11 mouse cellular contexts compared by ENCODE assay signal in genomic region chr13:10538927-10539326, GRCm38 (mm10).
DNase-seq lines count a peak whose midpoint lies in the region; ATAC-seq and TF ChIP-seq lines count a peak whose summit lies in the region.
"Had no signal": no experiment of that assay in that cellular context is flagged by ENCODE, and none has a peak within 500 bp of the region (broad histone marks: within the 10 kb centered on the region; RNA-seq: fewer than 3 reads in every experiment).

No protein-coding gene starts in this region.

- no peak for DNase-seq in forebrain, embryonic 14.5 days (ENCODE audit: low spot score)
- DNase-seq in lung, adult 2 months, result no peak
- no peak for DNase-seq in lung, postnatal 25 days (ENCODE audit: low spot score)
- DNase-seq in ES-E14 (ENCODE audit: low read depth, low spot score), result peak; percentile 25
- DNase-seq in layer of hippocampus, adult 11-12 months (ENCODE audit: low spot score), result no peak
- DNase-seq in gastrocnemius, postnatal 36 days, result no peak
- DNase-seq: spleen, adult 18-20 months had no signal

- no peak overlapping the region for H3K27ac ChIP-seq in forebrain, embryonic 14.5 days (ENCODE audit: low read depth, low read length)
- H3K27ac ChIP-seq in forebrain, embryonic 15.5 days (replicated peaks), result no peak overlapping the region
- no peak overlapping the region for H3K27ac ChIP-seq in ES-E14 (ENCODE audit: insufficient read depth, low read depth, low read length, poor library complexity, severe bottlenecking)
- H3K27ac ChIP-seq: embryonic facial prominence, embryonic 15.5 days; liver, embryonic 15.5 days had no signal

- H3K4me3 ChIP-seq in forebrain, embryonic 14.5 days (ENCODE audit: low read depth, low read length), result no peak overlapping the region
- no peak overlapping the region for H3K4me3 ChIP-seq in forebrain, embryonic 15.5 days
- H3K4me3 ChIP-seq in lung, adult 2 months (replicated peaks; ENCODE audit: extremely low read depth, low read depth, low read length), result no peak overlapping the region
- H3K4me3 ChIP-seq in ES-E14 (ENCODE audit: insufficient read depth in 1 of 2, low read depth in 1 of 2, low read length in 2 of 2, poor library complexity in 1 of 2, severe bottlenecking in 1 of 2), result no peak overlapping the region
- H3K4me3 ChIP-seq: embryonic facial prominence, embryonic 15.5 days; liver, embryonic 15.5 days had no signal

- H3K27me3 ChIP-seq in forebrain, embryonic 14.5 days (replicated peaks; ENCODE audit: control insufficient read depth, insufficient read depth, low read length), result no peaks in the 10 kb centered on the region
- no peaks in the 10 kb centered on the region for H3K27me3 ChIP-seq in forebrain, embryonic 15.5 days
- H3K27me3 ChIP-seq: embryonic facial prominence, embryonic 15.5 days; liver, embryonic 15.5 days had no signal

- no peak overlapping the region for H3K9ac ChIP-seq in forebrain, embryonic 14.5 days (ENCODE audit: low read length)
- no peak overlapping the region for H3K9ac ChIP-seq in forebrain, embryonic 15.5 days (replicated peaks)
- H3K9ac ChIP-seq in ES-E14 (ENCODE audit: insufficient read depth, low read depth, low read length, poor library complexity, severe bottlenecking), result no peak overlapping the region
- H3K9ac ChIP-seq: embryonic facial prominence, embryonic 15.5 days; liver, embryonic 15.5 days had no signal

- in situ Hi-C loops in ES-E14 (cut with MboI; ENCODE audit: low sequenced_read_pairs in 2 of 2, unreplicated experiment in 2 of 2), result loop anchor here in 1 of 2 experiments (25.0 kb wide), 1 partner anchor 652 kb away; no protein-coding TSS in a partner anchor

- no peaks in the 10 kb centered on the region for H3K36me3 ChIP-seq in forebrain, embryonic 14.5 days (ENCODE audit: control insufficient read depth, insufficient read depth, low read length)
- no peaks in the 10 kb centered on the region for H3K36me3 ChIP-seq in forebrain, embryonic 15.5 days
- no peaks in the 10 kb centered on the region for H3K36me3 ChIP-seq in ES-E14 (ENCODE audit: control insufficient read depth, insufficient read depth, low read length, poor library complexity, severe bottlenecking)
- H3K36me3 ChIP-seq: embryonic facial prominence, embryonic 15.5 days; liver, embryonic 15.5 days had no signal

- peak; percentile 11; the same call in 1 of the 2 replicates for TF ChIP-seq CTCF in lung, adult 2 months (IDR thresholded peaks at IDR 0.05; ENCODE audit: insufficient read depth, low read length)

- WGBS in forebrain, embryonic 14.5 days, result 75% methylated on average over 4 of the region's 4 CpGs
- WGBS in forebrain, embryonic 15.5 days, result 80% methylated on average over 4 of the region's 4 CpGs
- 86% methylated on average over 4 of the region's 4 CpGs for WGBS in lung, adult 2 months

- no peaks in the 10 kb centered on the region for H3K9me3 ChIP-seq in forebrain, embryonic 14.5 days (replicated peaks; ENCODE audit: control insufficient read depth, low read length)
- H3K9me3 ChIP-seq in forebrain, embryonic 15.5 days, result no peaks in the 10 kb centered on the region
- no peaks in the 10 kb centered on the region for H3K9me3 ChIP-seq in ES-E14 (ENCODE audit: control insufficient read depth, insufficient read depth, low read depth, low read length)
- H3K9me3 ChIP-seq: embryonic facial prominence, embryonic 15.5 days; liver, embryonic 15.5 days had no signal

- intact Hi-C loops in gastrocnemius, postnatal 36 days (cut with DNase I), result no loop called here

- no peak for TF ChIP-seq POLR2A in lung, adult 2 months (IDR thresholded peaks at IDR 0.05; ENCODE audit: borderline replicate concordance, extremely low read depth, low read depth, low read length)

- peak; percentile 29; the same call in 1 of the 2 replicates for ATAC-seq in forebrain, embryonic 14.5 days
- no peak for ATAC-seq in forebrain, embryonic 15.5 days (replicated peaks)
- peak; percentile 72 for ATAC-seq in megakaryocyte progenitor cell, adult 5-6 weeks (replicated peaks; ENCODE audit: poor library complexity)

- no peaks in the 10 kb centered on the region for H3K4me1 ChIP-seq in forebrain, embryonic 14.5 days (ENCODE audit: control insufficient read depth, insufficient read depth, low read length)
- H3K4me1 ChIP-seq in forebrain, embryonic 15.5 days, result no peaks in the 10 kb centered on the region
- no peaks in the 10 kb centered on the region for H3K4me1 ChIP-seq in lung, adult 2 months (ENCODE audit: control insufficient read depth, insufficient read depth, low read length)
- H3K4me1 ChIP-seq in ES-E14 (ENCODE audit: control insufficient read depth in 2 of 2, insufficient read depth in 2 of 2, low read length in 2 of 2, poor library complexity in 1 of 2), result no peaks in the 10 kb centered on the region
- H3K4me1 ChIP-seq: embryonic facial prominence, embryonic 15.5 days; liver, embryonic 15.5 days had no signal

- no peak overlapping the region for H3K4me2 ChIP-seq in forebrain, embryonic 14.5 days (ENCODE audit: low read length)
- no peak overlapping the region for H3K4me2 ChIP-seq in forebrain, embryonic 15.5 days (replicated peaks)
- H3K4me2 ChIP-seq: embryonic facial prominence, embryonic 15.5 days; liver, embryonic 15.5 days had no signal

TF ChIP-seq in ES-E14, 5 proteins besides CTCF, POLR2A, EP300 and RAD21:
- peak; percentile 42; the same call in 1 of the 2 replicates for TF ChIP-seq ZC3H11A (IDR thresholded peaks at IDR 0.05; ENCODE audit: borderline replicate concordance, low read depth, low read length)
- TF ChIP-seq MAFK (IDR thresholded peaks at IDR 0.05; ENCODE audit: insufficient read depth, low read depth, low read length), result no peak
TF ChIP-seq in ES-E14: peak in this region for 1.
